Mouse (Mus musculus): ENCODE measurements around the gene Traip. TPM values are rescaled to one million over a fixed set of nuclear protein-coding genes. Genes with fewer than 3 reads are reported as not detected.

Gene Traip
- polyA plus RNA-seq, 1 experiment from 2014 or later = 17.0 TPM

DNA sequence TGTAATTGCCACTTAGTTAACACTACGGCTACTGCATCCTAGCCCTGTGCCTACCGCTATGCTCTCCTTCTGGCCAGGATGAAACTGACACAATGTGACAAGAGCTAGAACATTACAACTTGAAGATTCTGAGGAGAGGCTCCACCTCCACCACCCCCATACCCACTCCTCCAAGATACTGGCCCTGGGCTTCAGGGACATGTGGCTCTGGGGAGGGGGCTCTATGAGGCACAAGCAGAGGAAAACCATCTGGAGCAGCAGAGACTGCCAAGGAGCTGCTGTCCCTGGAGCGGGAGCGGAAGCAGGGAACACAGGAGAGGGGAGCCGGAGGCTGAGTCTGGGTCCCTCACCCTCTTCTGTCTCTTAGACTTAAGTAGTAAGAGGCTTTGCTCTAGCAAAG, 22.2 kb upstream of the Traip start:
- Histone ChIP-seq H3K4me1 (ENCODE audit: control insufficient read depth, insufficient read depth, low read length) (peaks cover 22% of the 10 kb centered on the region), H3K9ac (ENCODE audit: low read depth, low read length) (0 out of 2 replicates have a peak overlapping the region, but pooled peaks have one; percentile 2), H3K9me3 (ENCODE audit: control insufficient read depth, low read length) (no peaks in the 10 kb centered on the region), H3K4me2 (ENCODE audit: low read depth, low read length) (no peak overlapping the region), H3K27ac (ENCODE audit: low read length) (no peak overlapping the region), H3K36me3 (ENCODE audit: control insufficient read depth, insufficient read depth, low read length) (no peaks in the 10 kb centered on the region), H3K4me3 (ENCODE audit: low read length) (no peak overlapping the region), H3K27me3 (replicated peaks; ENCODE audit: control insufficient read depth, insufficient read depth, low read length) (no peaks in the 10 kb centered on the region)
- WGBS = 67% methylated on average over 5 of the region's 5 CpGs
- ATAC-seq = no peak

DNA sequence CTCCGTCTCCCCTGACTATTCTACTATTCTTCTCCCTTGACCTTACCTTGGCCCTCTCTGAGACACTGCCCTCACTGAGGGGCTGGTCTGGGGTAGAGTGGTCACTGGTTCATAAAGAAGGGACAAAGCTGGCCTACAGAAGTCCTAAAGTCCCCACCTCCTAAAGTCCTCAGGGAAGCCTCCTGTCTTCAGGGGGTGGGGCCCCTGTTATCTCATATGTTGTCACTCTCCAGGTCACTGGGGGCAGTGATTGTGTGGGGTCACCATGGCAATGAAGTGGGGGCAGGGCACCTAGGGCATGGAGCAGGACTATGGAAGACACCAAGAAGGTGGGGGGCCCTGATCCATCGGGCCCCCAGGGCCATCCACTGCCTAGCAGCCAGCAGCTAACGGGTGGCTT, 21.8 kb upstream of the Traip start, which contains the start of gene Actl11:
Actl11 (plus strand) TSS at position 301 of the 400 bp plus-strand sequence.
- H3K36me3 ChIP-seq (ENCODE audit: control insufficient read depth, insufficient read depth, low read length) = no peaks in the 10 kb centered on the region
- whole genome bisulfite sequencing = 72% methylated on average over 3 of the region's 3 CpGs
- H3K4me2 ChIP-seq (ENCODE audit: low read depth, low read length) = no peak within 1 kb of the TSS
- no peak within 1 kb of the TSS for H3K4me3 ChIP-seq (ENCODE audit: low read length)
- 0 out of 2 replicates have a peak within 1 kb of the TSS, but pooled peaks have one; percentile 2 for H3K9ac ChIP-seq (ENCODE audit: low read depth, low read length)
- 0 out of 2 replicates have a peak, but pooled peaks have one; percentile 34 for ATAC-seq
- no peak within 1 kb of the TSS for H3K27ac ChIP-seq (ENCODE audit: low read length)
- no peaks in the 10 kb centered on the region for H3K27me3 ChIP-seq (replicated peaks; ENCODE audit: control insufficient read depth, insufficient read depth, low read length)
- no peaks in the 10 kb centered on the region for H3K9me3 ChIP-seq (ENCODE audit: control insufficient read depth, low read length)
- peaks cover 22% of the 10 kb centered on the region for H3K4me1 ChIP-seq (ENCODE audit: control insufficient read depth, insufficient read depth, low read length)

DNA sequence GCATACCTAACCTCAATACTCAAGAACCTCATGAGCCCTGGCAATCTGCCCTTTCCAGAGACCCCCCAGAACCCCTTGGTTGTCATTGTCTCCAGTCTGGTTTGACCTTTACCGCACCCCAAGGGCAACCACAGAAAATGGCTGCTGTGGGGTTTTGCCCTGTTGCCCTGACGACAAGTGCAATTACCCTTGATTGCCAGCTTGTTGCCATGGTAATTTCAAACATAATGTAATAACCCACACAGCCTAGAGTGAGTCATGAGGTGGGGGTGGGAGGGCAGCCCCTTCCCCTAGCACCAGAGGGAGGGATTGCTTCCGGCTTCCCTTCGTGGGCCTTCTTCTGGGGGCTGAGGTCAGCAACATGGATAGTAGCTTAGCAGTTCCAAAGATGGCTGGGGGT, 17.7 kb upstream of the Traip start:
- ATAC-seq = no peak
- 61% methylated on average over 4 of the region's 4 CpGs for WGBS

DNA sequence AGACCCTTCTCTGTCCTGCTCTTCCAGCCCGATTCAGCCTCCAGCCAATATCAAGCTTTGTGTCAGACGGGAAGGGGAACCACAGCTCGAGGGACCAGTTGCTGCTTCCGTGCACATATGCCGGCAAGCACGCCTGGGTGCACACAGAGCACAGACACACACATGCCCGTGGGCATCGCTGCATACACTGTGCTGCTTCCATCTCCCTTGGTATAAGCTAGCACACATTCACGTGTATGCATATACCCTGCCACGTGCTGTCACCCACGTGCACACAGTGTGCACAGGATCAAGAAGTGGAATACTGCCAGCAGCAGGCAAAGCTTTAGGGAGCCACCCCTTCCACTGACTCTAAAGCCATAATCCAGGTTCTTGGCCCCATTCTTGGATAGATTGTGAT, 15.8 kb upstream of the Traip start:
- Histone ChIP-seq H3K4me1 (ENCODE audit: control insufficient read depth, insufficient read depth, low read length) (peaks cover 22% of the 10 kb centered on the region), H3K36me3 (ENCODE audit: control insufficient read depth, insufficient read depth, low read length) (no peaks in the 10 kb centered on the region)
- 85% methylated on average over 11 of the region's 11 CpGs for WGBS

More for the DNA sequence above, 17.7 kb upstream of the Traip start:
- Histone ChIP-seq H3K4me2 (ENCODE audit: low read depth, low read length) (no peak overlapping the region), H3K4me3 (ENCODE audit: low read length) (no peak overlapping the region), H3K9ac (ENCODE audit: low read depth, low read length) (no peak overlapping the region), H3K36me3 (ENCODE audit: control insufficient read depth, insufficient read depth, low read length) (no peaks in the 10 kb centered on the region), H3K27ac (ENCODE audit: low read length) (no peak overlapping the region), H3K27me3 (replicated peaks; ENCODE audit: control insufficient read depth, insufficient read depth, low read length) (peaks cover 14% of the 10 kb centered on the region), H3K4me1 (ENCODE audit: control insufficient read depth, insufficient read depth, low read length) (peaks cover 31% of the 10 kb centered on the region), H3K9me3 (ENCODE audit: control insufficient read depth, low read length) (no peaks in the 10 kb centered on the region)

DNA sequence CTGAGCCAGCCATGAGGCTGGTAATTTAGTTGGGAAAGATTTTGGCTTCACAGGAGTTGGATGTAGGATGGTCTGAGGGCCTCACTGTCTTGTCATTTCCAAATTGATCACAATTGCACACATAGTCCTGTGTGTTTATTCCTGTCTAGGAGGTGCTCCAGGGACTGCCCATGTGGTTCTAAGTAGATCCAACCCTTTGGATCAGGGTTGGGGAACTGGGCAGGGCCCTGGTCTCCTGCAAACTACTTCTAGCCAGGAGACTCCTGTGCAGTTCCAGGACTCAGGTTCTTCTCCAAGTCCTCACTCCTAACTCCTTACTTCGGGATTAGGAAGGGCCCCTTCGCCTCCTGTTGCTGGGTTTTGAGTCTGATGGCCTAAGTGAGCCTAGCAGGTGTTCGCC, 14.6 kb upstream of the Traip start, which contains the start of gene Camkv:
Camkv (plus strand) TSS at position 301 of the 400 bp plus-strand sequence.
- Histone ChIP-seq H3K4me2 (ENCODE audit: low read depth, low read length) (peak within 1 kb of the TSS; percentile 94), H3K9ac (ENCODE audit: low read depth, low read length) (peak within 1 kb of the TSS; percentile 66), H3K27me3 (replicated peaks; ENCODE audit: control insufficient read depth, insufficient read depth, low read length) (peaks cover 16% of the 10 kb centered on the region), H3K4me1 (ENCODE audit: control insufficient read depth, insufficient read depth, low read length) (peaks cover 22% of the 10 kb centered on the region), H3K27ac (ENCODE audit: low read length) (no peak within 1 kb of the TSS), H3K36me3 (ENCODE audit: control insufficient read depth, insufficient read depth, low read length) (no peaks in the 10 kb centered on the region), H3K4me3 (ENCODE audit: low read length) (peak within 1 kb of the TSS; percentile 53), H3K9me3 (ENCODE audit: control insufficient read depth, low read length) (no peaks in the 10 kb centered on the region)
- no peak for ATAC-seq
- WGBS = 13% methylated on average over 3 of the region's 3 CpGs

More for the DNA sequence above, 15.8 kb upstream of the Traip start:
- H3K4me3 ChIP-seq (ENCODE audit: low read length) = no peak overlapping the region
- no peak for ATAC-seq
- peaks cover 16% of the 10 kb centered on the region for H3K27me3 ChIP-seq (replicated peaks; ENCODE audit: control insufficient read depth, insufficient read depth, low read length)
- no peak overlapping the region for H3K27ac ChIP-seq (ENCODE audit: low read length)
- H3K9me3 ChIP-seq (ENCODE audit: control insufficient read depth, low read length) = no peaks in the 10 kb centered on the region
- H3K9ac ChIP-seq (ENCODE audit: low read depth, low read length) = no peak overlapping the region
- no peak overlapping the region for H3K4me2 ChIP-seq (ENCODE audit: low read depth, low read length)

DNA sequence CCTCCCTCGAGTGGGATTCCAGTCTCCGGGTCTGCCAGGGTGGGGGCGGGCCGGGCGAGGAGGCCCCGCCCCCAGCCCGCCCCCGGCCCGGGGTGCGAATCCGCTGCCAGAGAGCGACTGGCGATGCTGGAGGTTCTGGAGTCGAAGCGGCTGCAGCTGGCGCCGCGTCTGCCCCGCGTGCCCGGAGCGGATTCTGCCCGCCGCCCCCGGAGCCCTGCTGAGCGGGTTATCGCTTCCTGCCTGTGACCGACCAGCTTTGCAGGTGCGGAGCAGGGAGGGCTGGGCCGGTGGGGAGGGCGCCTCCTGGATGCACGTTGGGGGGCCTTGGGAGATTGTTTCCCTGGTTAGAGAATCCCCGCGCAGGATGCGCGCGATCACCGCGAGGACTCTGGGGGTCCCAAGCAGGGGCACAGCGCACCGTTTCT, 14.1 kb upstream of the Traip start:
- Histone ChIP-seq H3K27me3 (replicated peaks; ENCODE audit: control insufficient read depth, insufficient read depth, low read length) (peaks cover 16% of the 10 kb centered on the region), H3K4me2 (ENCODE audit: low read depth, low read length) (peak overlapping the region; percentile 94), H3K9me3 (ENCODE audit: control insufficient read depth, low read length) (no peaks in the 10 kb centered on the region), H3K36me3 (ENCODE audit: control insufficient read depth, insufficient read depth, low read length) (no peaks in the 10 kb centered on the region), H3K4me3 (ENCODE audit: low read length) (peak overlapping the region; percentile 53), H3K27ac (ENCODE audit: low read length) (no peak overlapping the region), H3K9ac (ENCODE audit: low read depth, low read length) (peak overlapping the region; percentile 66), H3K4me1 (ENCODE audit: control insufficient read depth, insufficient read depth, low read length) (peaks cover 19% of the 10 kb centered on the region)
- WGBS = 1% methylated on average over 40 of the region's 41 CpGs
- 0 out of 2 replicates have a peak, but pooled peaks have one; percentile 29 for ATAC-seq

DNA sequence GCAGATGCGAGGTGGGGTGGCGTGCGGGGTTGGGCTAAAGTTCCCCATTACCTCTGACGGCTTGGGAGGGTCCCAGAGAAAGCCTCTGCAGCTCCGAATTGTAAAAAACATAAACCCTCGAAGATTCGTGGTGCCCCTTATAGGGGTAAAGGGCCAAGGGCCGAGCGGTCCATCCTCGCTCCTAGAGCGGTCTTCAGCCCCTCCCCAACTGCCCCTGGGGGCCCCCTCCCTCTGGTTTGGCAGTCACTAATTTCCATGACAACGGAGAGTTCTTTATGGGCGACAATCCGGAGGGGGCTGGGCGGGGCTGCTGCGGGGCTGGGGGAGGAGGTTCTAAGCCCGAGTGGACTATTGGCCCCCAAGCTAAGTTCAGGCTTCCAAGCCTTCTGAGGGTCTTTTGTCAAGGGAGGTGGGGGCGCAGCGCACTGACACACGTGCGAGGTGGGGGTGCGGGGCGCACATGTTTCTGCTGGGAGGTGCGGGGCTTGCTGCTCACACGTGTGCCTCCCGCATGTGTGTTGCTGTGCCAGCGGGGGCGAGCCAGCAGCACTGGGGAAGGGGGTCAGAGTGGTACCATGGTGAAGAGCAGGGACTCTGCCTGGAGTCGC, 13.6 kb upstream of the Traip start:
- Histone ChIP-seq H3K27me3 (replicated peaks; ENCODE audit: control insufficient read depth, insufficient read depth, low read length) (peaks cover 16% of the 10 kb centered on the region), H3K27ac (ENCODE audit: low read length) (no peak overlapping the region), H3K9ac (ENCODE audit: low read depth, low read length) (peak overlapping the region; percentile 66), H3K36me3 (ENCODE audit: control insufficient read depth, insufficient read depth, low read length) (no peaks in the 10 kb centered on the region), H3K4me3 (ENCODE audit: low read length) (peak overlapping the region; percentile 53), H3K9me3 (ENCODE audit: control insufficient read depth, low read length) (no peaks in the 10 kb centered on the region), H3K4me1 (ENCODE audit: control insufficient read depth, insufficient read depth, low read length) (peaks cover 14% of the 10 kb centered on the region), H3K4me2 (ENCODE audit: low read depth, low read length) (peak overlapping the region; percentile 94)
- ATAC-seq = 0 out of 2 replicates have a peak, but pooled peaks have one; percentile 21
- 4% methylated on average over 29 of the region's 29 CpGs for WGBS

DNA sequence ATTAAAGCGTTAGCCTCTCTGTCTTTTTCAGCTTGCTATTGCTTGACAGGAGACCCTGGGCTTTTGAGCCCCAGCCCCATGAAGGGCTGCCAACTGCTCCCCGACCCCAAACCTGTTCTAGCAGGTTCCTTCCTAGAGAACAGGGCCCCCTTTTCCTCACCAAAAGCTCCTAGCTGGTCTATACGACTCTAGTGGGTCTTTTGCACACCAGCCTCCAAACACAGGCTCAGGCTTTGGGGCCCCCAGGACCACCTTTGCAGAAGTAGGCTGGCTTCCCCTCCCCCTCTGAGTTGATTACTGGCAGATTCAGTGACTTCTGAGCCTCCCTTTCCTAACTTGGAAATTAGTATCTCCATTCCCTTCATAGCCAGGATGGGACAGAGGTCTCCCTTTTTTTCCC, 13.1 kb upstream of the Traip start:
- ATAC-seq = no peak
- no peak overlapping the region for H3K4me2 ChIP-seq (ENCODE audit: low read depth, low read length)
- WGBS = 30% methylated on average over 3 of the region's 3 CpGs

DNA sequence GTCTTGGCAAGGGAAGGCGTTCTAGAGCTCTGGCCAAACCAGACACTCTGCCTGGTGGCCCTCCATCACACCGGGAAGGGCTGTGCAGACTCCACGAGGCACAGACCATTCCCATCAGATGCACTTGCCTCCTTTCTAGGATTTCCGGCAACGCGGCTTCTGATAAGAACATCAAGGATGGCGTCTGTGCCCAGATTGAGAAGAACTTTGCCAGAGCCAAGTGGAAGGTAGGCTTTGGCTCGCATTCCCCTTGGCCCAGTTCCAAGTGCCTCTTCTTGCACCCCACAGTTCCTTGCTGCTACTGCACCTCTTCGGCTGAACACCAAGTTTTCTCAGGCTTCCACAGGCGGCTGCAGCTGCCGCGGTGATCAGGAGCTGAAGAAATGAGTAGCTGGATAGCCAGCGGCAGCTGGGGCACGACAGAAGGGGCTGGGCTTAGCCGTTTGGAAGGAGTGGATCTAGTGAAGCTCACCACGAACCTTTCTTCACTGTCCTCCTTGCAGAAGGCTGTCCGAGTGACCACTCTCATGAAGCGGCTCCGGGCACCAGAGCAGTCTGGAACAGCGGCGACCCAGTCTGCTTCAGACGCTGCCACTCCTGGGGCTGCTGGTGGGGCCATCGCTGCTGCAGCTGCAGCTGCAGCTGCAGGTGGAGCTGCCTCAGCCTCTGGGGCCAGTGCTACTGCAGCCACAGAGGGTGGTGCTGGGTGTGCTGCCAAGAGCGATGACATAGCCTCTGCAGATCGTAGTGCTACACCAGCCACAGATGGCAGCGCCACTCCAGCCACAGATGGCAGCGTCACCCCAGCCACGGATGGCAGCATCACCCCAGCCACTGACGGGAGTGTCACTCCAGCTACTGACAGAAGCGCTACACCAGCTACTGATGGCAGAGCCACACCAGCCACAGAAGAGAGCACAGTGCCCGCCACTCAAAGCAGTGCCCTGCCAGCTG, 2.4 kb upstream of the Traip start:
- Histone ChIP-seq H3K27ac (ENCODE audit: low read length) (no peak overlapping the region), H3K27me3 (replicated peaks; ENCODE audit: control insufficient read depth, insufficient read depth, low read length) (no peaks in the 10 kb centered on the region), H3K9me3 (ENCODE audit: control insufficient read depth, low read length) (no peaks in the 10 kb centered on the region), H3K9ac (ENCODE audit: low read depth, low read length) (0 out of 2 replicates have a peak overlapping the region, but pooled peaks have one; percentile 6), H3K36me3 (ENCODE audit: control insufficient read depth, insufficient read depth, low read length) (no peaks in the 10 kb centered on the region), H3K4me3 (ENCODE audit: low read length) (no peak overlapping the region), H3K4me1 (ENCODE audit: control insufficient read depth, insufficient read depth, low read length) (peaks cover 6% of the 10 kb centered on the region), H3K4me2 (ENCODE audit: low read depth, low read length) (no peak overlapping the region)
- no peak for ATAC-seq
- 88% methylated on average over 31 of the region's 31 CpGs for WGBS

More for the DNA sequence above, 13.1 kb upstream of the Traip start:
- Histone ChIP-seq H3K4me3 (ENCODE audit: low read length) (no peak overlapping the region), H3K9me3 (ENCODE audit: control insufficient read depth, low read length) (no peaks in the 10 kb centered on the region), H3K36me3 (ENCODE audit: control insufficient read depth, insufficient read depth, low read length) (no peaks in the 10 kb centered on the region), H3K27ac (ENCODE audit: low read length) (no peak overlapping the region), H3K9ac (ENCODE audit: low read depth, low read length) (no peak overlapping the region), H3K4me1 (ENCODE audit: control insufficient read depth, insufficient read depth, low read length) (peaks cover 11% of the 10 kb centered on the region), H3K27me3 (replicated peaks; ENCODE audit: control insufficient read depth, insufficient read depth, low read length) (peaks cover 16% of the 10 kb centered on the region)

Data from intestine, embryonic 16.5 days (tissue).